Mouse (Mus musculus) gastrocnemius, postnatal 25 days (tissue): ENCODE results near the gene Olfr155. TPM values are rescaled to one million over a fixed set of nuclear protein-coding genes. Genes with fewer than 3 reads are reported as not detected.

Experiments
- DNase-seq: peaks from one replicate; pipeline ENCODE4 v3.0.0; 2022
- long read RNA-seq, 2 experiments: library from polyadenylated mRNA; stranded (forward); transcript quantifications; one replicate each; pipeline ENCODE4 v2.0.0; 2021
- total RNA-seq, 2 experiments: library from RNA; stranded (reverse); gene quantifications; 1 replicate in 1 of 2; 2 replicates in 1 of 2; pipeline ENCODE4 v1.2.3; 2021

Gene Olfr155
- total RNA-seq, result not detected
- long read RNA-seq, experiment 1, result 0 reads
- long read RNA-seq, experiment 2, result 0 reads

- DNase-seq, result no peak
These were observed at the start of gene Olfr155 for GRCm38 (mm10) chr4:43851265-43851664. Olfr155 (plus strand) TSS chr4:43851565.

GRCm38 (mm10) chr4:43822896-43823550 is 28.3 kb upstream of the Olfr155 start:
- no peak for DNase-seq

GRCm38 (mm10) chr4:43823845-43824337 is 27.5 kb upstream of the Olfr155 start, which contains the start of gene Olfr156:
Olfr156 (minus strand) TSS chr4:43823895.
- DNase-seq, result no peak

GRCm38 (mm10) chr4:43828806-43829205 is 22.6 kb upstream of the Olfr155 start:
- no peak for DNase-seq

- no peak for DNase-seq
These were observed 19.3 kb upstream of the Olfr155 start for GRCm38 (mm10) chr4:43832031-43832430.

- no peak for DNase-seq
These were observed 17.6 kb upstream of the Olfr155 start for GRCm38 (mm10) chr4:43833752-43834151.

GRCm38 (mm10) chr4:43834749-43835148 is 16.6 kb upstream of the Olfr155 start:
- DNase-seq, result no peak

GRCm38 (mm10) chr4:43838326-43838725 is 13.0 kb upstream of the Olfr155 start:
- DNase-seq, result no peak

GRCm38 (mm10) chr4:43840101-43840500 is 11.3 kb upstream of the Olfr155 start, which contains the start of gene Olfr157:
Olfr157 (minus strand) TSS chr4:43840201.
- no peak for DNase-seq

GRCm38 (mm10) chr4:43854101-43854500 is 2.7 kb downstream of the Olfr155 start:
- DNase-seq, result no peak

GRCm38 (mm10) chr4:43859886-43860285 is 8.5 kb downstream of the Olfr155 start:
- DNase-seq, result no peak

- peak; percentile 31 for DNase-seq
These were observed 9.6 kb downstream of the Olfr155 start for GRCm38 (mm10) chr4:43860744-43861519.

GRCm38 (mm10) chr4:43863298-43863697 is 11.9 kb downstream of the Olfr155 start:
- DNase-seq, result no peak

GRCm38 (mm10) chr4:43869821-43870220 is 18.5 kb downstream of the Olfr155 start:
- DNase-seq, result no peak

- DNase-seq, result no peak
These were observed 23.1 kb downstream of the Olfr155 start for GRCm38 (mm10) chr4:43874501-43874900.

- peak; percentile 84 for DNase-seq
These were observed 24.0 kb downstream of the Olfr155 start, which contains the start of gene Reck for GRCm38 (mm10) chr4:43875160-43875918. Reck (plus strand) TSS chr4:43875530.

- DNase-seq, result peak; percentile 15
These were observed 24.6 kb downstream of the Olfr155 start for GRCm38 (mm10) chr4:43875919-43876411.

GRCm38 (mm10) chr4:43877230-43877629 is 25.9 kb downstream of the Olfr155 start:
- DNase-seq, result no peak

GRCm38 (mm10) chr4:43878121-43878776 is 26.9 kb downstream of the Olfr155 start:
- DNase-seq, result no peak

- DNase-seq, result no peak
These were observed 28.2 kb downstream of the Olfr155 start for GRCm38 (mm10) chr4:43879566-43879965.

- no peak for DNase-seq
These were observed 32.8 kb downstream of the Olfr155 start for GRCm38 (mm10) chr4:43884196-43884595.

- DNase-seq, result no peak
These were observed 39.9 kb downstream of the Olfr155 start for GRCm38 (mm10) chr4:43891247-43891646.
